Mouse (Mus musculus): ENCODE results near the gene Gm3448.
"Not testable (repeated sequence)": the region's sequence is repeated elsewhere in the genome, so short reads cannot be mapped to it uniquely, and the experiment has no call there.

- TF ChIP-seq TAL1, GATA1 (IDR thresholded peaks at IDR 0.05; ENCODE audit: low read length): not testable (repeated sequence)
These were observed 16.7 kb downstream of the Gm3448 start for GRCm38 (mm10) chr17:15024502-15025193.
